ENCODE assay signal across 18 mouse cellular contexts in genomic region chr5:105644195-105644594, GRCm38 (mm10). TPM values are rescaled to one million over a fixed set of nuclear protein-coding genes. Genes with fewer than 3 reads are reported as not detected.
DNase-seq lines count a peak whose midpoint lies in the region; ATAC-seq and TF ChIP-seq lines count a peak whose summit lies in the region.
"Had no signal": no experiment of that assay in that cellular context is flagged by ENCODE, and none has a peak within 500 bp of the region (broad histone marks: within the 10 kb centered on the region; RNA-seq: fewer than 3 reads in every experiment).

No protein-coding gene starts in this region.

- WGBS in liver, postnatal 0 days (ENCODE audit: insufficient replicate concordance) = 85% methylated on average over 6 of the region's 6 CpGs
- WGBS in liver, embryonic 12.5 days (ENCODE audit: insufficient replicate concordance) = 76% methylated on average over 6 of the region's 6 CpGs
- 87% methylated on average over 6 of the region's 6 CpGs for WGBS in cerebellum, adult 2 months

- H3K4me1 ChIP-seq in liver, postnatal 0 days (ENCODE audit: insufficient read depth) = peaks cover 15% of the 10 kb centered on the region; the same call in 1 of the 2 replicates
- peaks cover 12% of the 10 kb centered on the region; the same call in 1 of the 2 replicates for H3K4me1 ChIP-seq in liver, embryonic 12.5 days
- H3K4me1 ChIP-seq in bone marrow macrophage, adult 2 months (ENCODE audit: control insufficient read depth, insufficient read depth, low read length) = peaks cover 19% of the 10 kb centered on the region
- H3K4me1 ChIP-seq in cerebellum, adult 2 months (ENCODE audit: control insufficient read depth, insufficient read depth, low read length) = no peaks in the 10 kb centered on the region

- H3K4me2 ChIP-seq in liver, postnatal 0 days (ENCODE audit: low read depth, low read length) = no peak overlapping the region
- no peak overlapping the region for H3K4me2 ChIP-seq in liver, embryonic 12.5 days
- H3K4me2 ChIP-seq: embryonic facial prominence, embryonic 15.5 days; heart, embryonic 11.5 days; limb, embryonic 12.5 days; liver, embryonic 15.5 days had no signal

- no peaks in the 10 kb centered on the region for H3K27me3 ChIP-seq in liver, postnatal 0 days (ENCODE audit: insufficient read depth, low read length)
- no peaks in the 10 kb centered on the region for H3K27me3 ChIP-seq in liver, embryonic 12.5 days (replicated peaks)
- H3K27me3 ChIP-seq in cerebellum, adult 2 months (ENCODE audit: control insufficient read depth, insufficient read depth, low read length) = no peaks in the 10 kb centered on the region
- H3K27me3 ChIP-seq: embryonic facial prominence, embryonic 15.5 days; limb, embryonic 12.5 days; liver, embryonic 15.5 days had no signal

- ATAC-seq in CD4-positive, CD25-positive, alpha-beta regulatory T cell, adult 4 months = no peak
- no peak for ATAC-seq in liver, postnatal 0 days
- no peak for ATAC-seq in liver, embryonic 12.5 days
- ATAC-seq: midbrain, embryonic 16.5 days had no signal

- H3K9ac ChIP-seq in liver, postnatal 0 days (replicated peaks) = no peak overlapping the region
- no peak overlapping the region for H3K9ac ChIP-seq in liver, embryonic 12.5 days
- H3K9ac ChIP-seq: embryonic facial prominence, embryonic 15.5 days; limb, embryonic 12.5 days; liver, embryonic 15.5 days had no signal

- no peak overlapping the region for H3K4me3 ChIP-seq in liver, postnatal 0 days (ENCODE audit: low read depth, low read length)
- no peak overlapping the region for H3K4me3 ChIP-seq in liver, embryonic 12.5 days
- H3K4me3 ChIP-seq in bone marrow macrophage, adult 2 months (ENCODE audit: insufficient read depth, low read length) = no peak overlapping the region
- no peak overlapping the region for H3K4me3 ChIP-seq in cerebellum, adult 2 months (replicated peaks; ENCODE audit: insufficient read depth, low read depth, low read length)
- H3K4me3 ChIP-seq: embryonic facial prominence, embryonic 15.5 days; limb, embryonic 12.5 days; liver, embryonic 15.5 days had no signal

- H3K9me3 ChIP-seq in liver, postnatal 0 days (ENCODE audit: low read length) = no peaks in the 10 kb centered on the region
- H3K9me3 ChIP-seq in liver, embryonic 12.5 days (replicated peaks) = no peaks in the 10 kb centered on the region
- H3K9me3 ChIP-seq: embryonic facial prominence, embryonic 15.5 days; limb, embryonic 12.5 days; liver, embryonic 15.5 days had no signal

- DNase-seq in CD4-positive, CD25-positive, alpha-beta regulatory T cell, adult 2 months (ENCODE audit: low read depth, low spot score) = peak; percentile 42
- no peak for DNase-seq in liver, postnatal 0 days
- peak; percentile 25 for DNase-seq in A20 (ENCODE audit: low read depth, low spot score)
- no peak for DNase-seq in cerebellum, adult 2 months
- no peak for DNase-seq in right cerebral cortex, postnatal 25 days
- DNase-seq: adrenal gland, postnatal 10 days; cerebellum, adult 11-12 months; cerebellum, postnatal 36 days; heart, postnatal 10 days; lung, postnatal 10 days had no signal

- no peaks in the 10 kb centered on the region for H3K36me3 ChIP-seq in liver, postnatal 0 days (replicated peaks; ENCODE audit: insufficient read depth, low read length)
- H3K36me3 ChIP-seq in liver, embryonic 12.5 days = no peaks in the 10 kb centered on the region
- H3K36me3 ChIP-seq: embryonic facial prominence, embryonic 15.5 days; limb, embryonic 12.5 days; liver, embryonic 15.5 days had no signal

- TF ChIP-seq POLR2A in bone marrow macrophage, adult 2 months (IDR thresholded peaks at IDR 0.05; ENCODE audit: borderline replicate concordance, low read depth, low read length) = no peak
- TF ChIP-seq POLR2A in cerebellum, adult 2 months (IDR thresholded peaks at IDR 0.05; ENCODE audit: borderline replicate concordance, insufficient read depth, low read length) = no peak

- H3K27ac ChIP-seq in liver, postnatal 0 days (ENCODE audit: low read depth) = no peak overlapping the region
- H3K27ac ChIP-seq in liver, embryonic 12.5 days = no peak overlapping the region
- no peak overlapping the region for H3K27ac ChIP-seq in bone marrow macrophage, adult 2 months (ENCODE audit: insufficient read depth, low read depth, low read length)
- no peak overlapping the region for H3K27ac ChIP-seq in cerebellum, adult 2 months (ENCODE audit: insufficient read depth, low read length)
- H3K27ac ChIP-seq: embryonic facial prominence, embryonic 15.5 days; liver, embryonic 15.5 days had no signal

- 0 out of 2 replicates have a peak, but pooled peaks have one; percentile 33 for TF ChIP-seq CTCF in liver, postnatal 0 days (IDR thresholded peaks at IDR 0.05; ENCODE audit: low read depth)
- 0 out of 2 replicates have a peak, but pooled peaks have one; percentile 12 for TF ChIP-seq CTCF in bone marrow macrophage, adult 2 months (IDR thresholded peaks at IDR 0.05; ENCODE audit: low read depth, low read length)
- TF ChIP-seq CTCF in cerebellum, adult 2 months (IDR thresholded peaks at IDR 0.05; ENCODE audit: borderline replicate concordance, insufficient read depth, low read depth, low read length) = no peak

- TF ChIP-seq EP300 in liver, postnatal 0 days (IDR thresholded peaks at IDR 0.05; ENCODE audit: low read depth) = no peak

RNA-seq across cellular contexts. Expression of gene Lrrc8d, which starts 55.6 kb away (rescaled TPM):
- 10 to 100 TPM; 17.2 to 19.5 TPM for polyA plus RNA-seq in CD4-positive, CD25-positive, alpha-beta regulatory T cell, adult 4 months (2017; shearing (Covaris generic))
- 11.6 TPM in 2 replicates for polyA plus RNA-seq in liver, postnatal 0 days (2015; fragmentation: Nextera tagmentation; extraction: Ambion mirVana)
- polyA plus RNA-seq in liver, embryonic 12.5 days (2016; fragmentation: Nextera tagmentation; extraction: Ambion mirVana) = 14.5 and 15.4 TPM in 2 replicates
- 30.8 and 37.1 TPM in 2 replicates for polyA plus RNA-seq in bone marrow macrophage, adult 2 months (2012; ENCODE audit: insufficient read depth, insufficient read length, missing spikeins)
- polyA plus RNA-seq in cerebellum, adult 2 months (2012; rRNA removed) = 14.8 and 16.3 TPM in 2 replicates

Comparison
In these comparisons a context has a peak if more than half of its experiments do, and no peak if none do; other contexts are left out.
1. DNase-seq: peak in CD4-positive, CD25-positive, alpha-beta regulatory T cell, adult 2 months (single experiment) and A20 (single experiment); none in liver, postnatal 0 days (single experiment), cerebellum, adult 2 months (0 of 2) and right cerebral cortex, postnatal 25 days (single experiment).